Mouse (Mus musculus) c-Kit-positive CD71-negative TER-119-negative erythroid progenitor cells, embryonic 14.5 days (primary cell): ENCODE measurements around the gene Adar.
"Not testable (repeated sequence)": the region's sequence is repeated elsewhere in the genome, so short reads cannot be mapped to it uniquely, and the experiment has no call there.

ENCODE experiments used
- DNase-seq: peaks from one replicate; pipeline ENCODE4 v3.0.0-alpha.2; 2013; ENCODE audit warnings: low read depth

Adar gene

DNA sequence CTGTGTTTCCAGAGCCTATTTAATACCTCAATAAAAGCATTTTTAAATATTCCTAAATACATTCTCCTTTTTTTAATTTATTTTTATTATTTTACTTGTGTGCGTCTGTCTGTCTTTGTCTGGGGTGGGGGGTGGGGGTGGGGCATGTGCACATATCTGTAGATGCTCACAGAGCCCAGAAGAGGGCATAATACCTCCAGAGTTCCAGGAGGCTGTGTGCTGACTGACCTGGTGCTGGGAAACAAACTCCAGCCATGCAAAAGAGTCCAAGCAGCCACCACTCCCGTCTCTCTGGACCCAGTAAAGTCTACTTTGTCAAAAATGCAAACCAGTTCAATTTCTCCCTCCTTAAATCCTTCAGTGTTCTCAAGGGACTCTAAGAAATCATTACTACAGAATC, 79.8 kb downstream of the Adar start:
- DNase-seq = no peak

DNA sequence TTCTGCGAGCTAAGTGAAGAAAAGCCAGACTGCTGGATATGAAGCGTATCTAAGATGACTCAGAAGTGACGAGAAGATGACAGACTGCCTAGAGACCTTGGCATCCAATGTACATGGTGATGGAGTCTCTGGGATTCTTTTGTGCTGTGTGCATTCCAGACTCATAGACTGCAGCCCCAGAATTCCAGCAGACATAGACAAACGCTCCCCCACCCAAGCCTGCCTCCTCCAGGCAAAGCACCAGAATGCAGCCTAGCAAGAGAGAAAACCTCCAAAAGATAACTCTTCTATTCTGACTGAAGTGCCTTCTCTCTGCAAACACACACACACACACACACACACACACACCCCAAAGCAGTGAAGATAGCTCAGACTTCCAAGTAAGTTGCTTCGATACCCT, 80.9 kb downstream of the Adar start:
- no peak for DNase-seq

DNA sequence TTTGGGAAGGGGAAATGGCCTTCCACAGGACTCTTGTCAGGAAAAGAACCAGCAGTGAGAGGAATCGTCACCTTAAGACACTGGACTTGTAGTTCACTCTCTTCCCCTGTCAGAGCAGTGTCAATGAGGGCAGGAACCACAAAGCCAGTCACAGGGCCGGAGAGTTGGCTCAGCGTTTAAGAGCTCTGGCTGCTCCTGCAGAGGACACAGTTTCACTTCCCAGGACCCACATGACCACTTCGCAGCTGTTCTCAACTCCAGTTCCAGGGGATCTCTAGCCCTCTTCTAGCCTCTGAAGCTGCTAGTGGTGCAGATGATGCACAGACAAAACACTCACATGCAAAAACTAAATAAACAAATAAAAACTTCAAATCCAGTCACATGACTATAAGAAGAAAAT, 81.5 kb downstream of the Adar start:
- DNase-seq = no peak

DNA sequence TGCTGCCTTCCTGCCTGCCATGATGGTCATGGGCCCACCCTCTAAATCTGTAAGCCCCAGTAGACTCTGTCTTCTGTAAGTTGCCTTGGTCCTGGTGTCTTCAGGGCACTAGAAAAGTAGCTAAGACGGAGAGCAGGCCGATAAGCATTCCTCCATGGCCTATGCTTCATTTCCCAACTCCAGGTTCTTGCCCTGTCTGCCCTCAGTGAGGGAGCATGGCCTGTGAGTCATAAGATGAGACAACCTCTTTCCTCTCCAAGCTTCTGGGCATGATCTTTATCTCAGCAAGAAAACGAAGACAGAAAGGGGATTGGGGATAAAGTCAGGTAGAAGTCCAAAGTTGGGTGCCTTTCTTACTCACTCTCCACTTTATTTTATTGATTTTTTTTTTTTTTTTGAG, 83.7 kb downstream of the Adar start:
- DNase-seq = no peak

DNA sequence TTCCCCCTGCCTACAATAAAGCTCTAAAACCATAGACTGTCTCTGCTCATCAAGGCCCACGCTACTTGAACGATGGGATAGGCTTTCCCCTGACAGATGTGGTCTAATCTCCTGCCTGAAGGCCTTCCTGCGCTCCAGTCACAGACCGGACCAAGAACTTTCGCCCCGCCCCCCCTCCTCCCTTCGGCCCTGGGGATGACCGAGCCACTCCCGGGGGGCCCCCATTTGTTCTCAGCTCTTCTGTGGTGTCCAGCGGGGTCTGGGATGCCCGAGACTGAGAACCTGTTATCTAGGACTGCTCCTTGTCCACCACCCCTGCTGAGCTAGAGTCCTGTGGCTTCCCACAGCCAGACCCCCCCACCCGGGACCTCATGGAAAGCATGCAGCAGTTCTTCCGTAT, 84.7 kb downstream of the Adar start:
- no peak for DNase-seq

- not testable (repeated sequence) for DNase-seq
Observed at GRCm38 (mm10) chr3:89800078-89800477, 85.3 kb downstream of the Adar start.

DNA sequence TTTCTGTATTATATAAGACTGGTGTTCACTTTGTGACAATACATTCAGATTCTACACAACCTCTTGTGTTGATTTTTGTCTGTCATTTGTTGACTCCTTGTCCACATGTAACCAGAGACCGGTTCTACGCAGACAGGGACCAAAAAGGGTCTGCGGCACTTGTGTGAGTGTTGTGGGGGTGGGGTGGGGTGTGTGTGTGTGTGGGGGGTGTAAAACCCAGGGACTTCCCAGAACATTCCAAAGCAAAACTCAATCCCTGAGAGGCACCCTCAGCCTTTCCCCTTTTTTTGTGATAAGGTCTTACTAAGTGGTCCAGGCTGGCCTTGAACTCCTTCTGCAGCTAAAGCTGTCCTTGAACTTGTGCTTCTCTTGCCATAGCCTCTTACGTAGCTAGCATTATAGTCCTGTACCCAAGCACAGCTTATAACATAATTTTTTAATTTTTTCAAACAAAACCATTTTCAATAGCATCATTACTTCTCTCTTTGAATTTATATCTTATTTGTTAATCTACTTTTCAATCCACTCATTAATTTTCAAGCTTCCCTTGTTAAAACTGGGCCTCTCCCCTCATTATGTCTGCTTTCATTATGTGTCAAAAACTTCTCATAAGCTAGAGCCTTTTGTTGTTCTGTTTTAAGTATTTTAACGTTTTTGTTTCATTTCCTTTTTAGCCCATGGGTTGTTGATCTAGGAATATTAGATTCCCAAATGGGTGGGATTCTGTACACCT, 86.1 kb downstream of the Adar start:
- no peak for DNase-seq

DNA sequence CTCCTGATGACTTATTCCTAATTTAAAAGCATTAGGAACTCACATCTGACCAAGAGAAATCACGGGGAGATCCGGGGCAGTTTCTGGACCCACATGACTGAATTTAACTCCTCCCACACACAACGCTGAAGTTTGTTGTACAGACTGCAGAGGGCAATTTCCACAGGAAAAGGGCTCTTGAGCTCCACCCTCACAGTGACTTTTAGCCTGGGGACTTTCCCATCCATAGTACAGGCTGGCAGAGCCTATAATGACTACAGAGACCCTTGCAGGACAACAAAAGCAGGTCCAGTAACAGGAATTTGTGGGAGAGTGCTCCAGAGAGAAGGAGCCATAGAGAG, 86.7 kb downstream of the Adar start:
- no peak for DNase-seq

GRCm38 (mm10) chr3:89802876-89803275, 88.1 kb downstream of the Adar start:
- DNase-seq = no peak
